Mouse (Mus musculus) brain, adult 10 weeks (tissue): Measurements from ENCODE around the gene Zfp839. TPM values are rescaled to one million over a fixed set of nuclear protein-coding genes. Genes with fewer than 3 reads are reported as not detected.

Source experiments
- polyA plus RNA-seq: library from polyadenylated mRNA; stranded (reverse); fragments of 350-450 nt; fragmentation: Illumina TruSeq; extraction: RNeasy Lipid Tissue Mini Kit (QIAGEN cat#74804); gene quantifications from one replicate; pipeline ENCODE4 v1.2.3, GENCODE M21; 2015; ENCODE audit warnings: low read depth, low replicate concordance

Zfp839 gene
- polyA plus RNA-seq: 6.4 TPM

DNA sequence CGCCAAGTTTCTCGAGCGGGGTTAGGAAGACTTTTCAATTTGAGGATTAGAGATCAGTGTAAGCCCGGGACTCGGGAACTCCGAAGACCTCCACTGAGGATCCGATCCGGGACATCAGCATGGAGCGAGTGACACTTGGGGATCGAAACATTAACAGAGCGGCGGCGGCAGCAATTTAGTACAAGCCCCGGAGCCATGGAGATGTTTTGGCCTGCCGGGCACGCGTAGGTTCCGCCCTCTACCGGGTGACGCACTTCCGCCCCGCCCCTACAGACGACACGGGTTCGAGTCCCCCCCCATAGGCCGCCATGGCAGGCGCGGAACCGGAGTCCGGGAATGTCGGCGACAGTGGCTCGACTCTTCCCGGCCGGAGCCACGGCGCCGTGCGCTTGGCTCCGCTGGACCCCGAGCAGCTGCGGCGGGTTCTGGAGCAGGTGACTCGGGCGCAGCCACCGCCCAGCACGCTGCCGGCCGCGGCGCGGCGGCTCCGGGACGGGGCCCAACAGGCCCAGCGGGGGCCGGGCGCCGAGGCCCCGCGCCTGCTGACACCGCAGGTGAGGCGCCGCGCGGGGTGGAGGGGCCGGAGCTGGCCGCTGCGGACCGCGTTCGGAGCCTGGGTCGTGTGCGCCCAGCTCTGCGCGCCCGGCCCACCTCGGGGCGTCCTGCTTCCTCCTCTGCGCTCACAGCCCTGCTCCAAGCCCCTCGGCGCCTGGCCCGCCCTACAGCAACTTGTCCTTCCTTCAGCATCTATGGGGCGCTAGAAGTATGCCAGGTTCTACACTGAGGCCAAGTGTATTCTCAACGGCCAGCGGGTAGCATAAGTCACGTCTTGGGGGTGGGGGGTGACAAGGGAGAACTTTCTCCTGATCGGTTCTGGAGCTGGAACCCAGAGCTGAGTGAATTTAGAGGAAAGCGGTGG is at the start of gene Zfp839:
Zfp839 (plus strand) TSS at position 244 of the 919 bp plus-strand sequence.

DNA sequence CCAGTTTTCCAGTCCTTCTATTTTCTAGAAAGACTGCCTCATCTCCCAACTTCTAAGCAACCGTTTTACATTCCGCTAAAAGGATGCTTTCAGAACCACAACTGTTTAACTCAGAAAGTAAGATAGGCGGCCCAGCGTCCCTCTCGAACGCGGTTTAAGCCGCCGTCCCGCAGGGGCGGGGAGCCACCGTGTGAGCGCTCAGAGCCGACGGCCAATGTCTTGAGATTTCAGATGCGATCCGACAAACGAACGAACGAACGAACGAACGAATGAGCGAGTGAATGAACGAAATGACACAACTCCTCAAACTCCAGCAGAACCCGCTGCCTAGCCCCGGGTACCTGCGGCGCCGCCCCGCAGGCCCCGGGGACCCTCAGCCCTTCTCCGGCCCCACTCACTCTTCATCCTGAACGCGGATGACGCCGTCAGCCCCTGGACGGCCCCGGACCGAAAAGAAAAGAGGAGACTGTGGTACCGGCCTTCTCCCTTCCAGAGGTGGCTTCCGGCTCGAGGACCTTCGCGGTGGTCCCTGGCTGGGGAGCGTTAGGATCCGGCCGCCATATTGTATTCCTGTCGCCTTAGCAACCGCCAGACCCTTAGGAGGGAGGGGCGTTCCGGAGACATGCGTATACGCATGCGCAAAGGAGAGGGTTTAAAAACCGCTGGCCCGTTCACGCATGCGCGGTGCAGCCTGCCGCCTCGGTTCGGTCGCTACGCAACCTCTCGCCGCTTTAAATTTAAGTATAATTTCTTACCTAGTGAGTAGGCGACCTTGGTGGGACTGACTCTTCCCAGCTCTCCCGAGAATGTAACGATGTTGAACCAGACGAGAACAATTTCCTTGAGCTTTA is 9.5 kb upstream of the Zfp839 start, which contains the start of gene Mok:
Mok (minus strand) TSS at position 592 of the 851 bp plus-strand sequence.

DNA sequence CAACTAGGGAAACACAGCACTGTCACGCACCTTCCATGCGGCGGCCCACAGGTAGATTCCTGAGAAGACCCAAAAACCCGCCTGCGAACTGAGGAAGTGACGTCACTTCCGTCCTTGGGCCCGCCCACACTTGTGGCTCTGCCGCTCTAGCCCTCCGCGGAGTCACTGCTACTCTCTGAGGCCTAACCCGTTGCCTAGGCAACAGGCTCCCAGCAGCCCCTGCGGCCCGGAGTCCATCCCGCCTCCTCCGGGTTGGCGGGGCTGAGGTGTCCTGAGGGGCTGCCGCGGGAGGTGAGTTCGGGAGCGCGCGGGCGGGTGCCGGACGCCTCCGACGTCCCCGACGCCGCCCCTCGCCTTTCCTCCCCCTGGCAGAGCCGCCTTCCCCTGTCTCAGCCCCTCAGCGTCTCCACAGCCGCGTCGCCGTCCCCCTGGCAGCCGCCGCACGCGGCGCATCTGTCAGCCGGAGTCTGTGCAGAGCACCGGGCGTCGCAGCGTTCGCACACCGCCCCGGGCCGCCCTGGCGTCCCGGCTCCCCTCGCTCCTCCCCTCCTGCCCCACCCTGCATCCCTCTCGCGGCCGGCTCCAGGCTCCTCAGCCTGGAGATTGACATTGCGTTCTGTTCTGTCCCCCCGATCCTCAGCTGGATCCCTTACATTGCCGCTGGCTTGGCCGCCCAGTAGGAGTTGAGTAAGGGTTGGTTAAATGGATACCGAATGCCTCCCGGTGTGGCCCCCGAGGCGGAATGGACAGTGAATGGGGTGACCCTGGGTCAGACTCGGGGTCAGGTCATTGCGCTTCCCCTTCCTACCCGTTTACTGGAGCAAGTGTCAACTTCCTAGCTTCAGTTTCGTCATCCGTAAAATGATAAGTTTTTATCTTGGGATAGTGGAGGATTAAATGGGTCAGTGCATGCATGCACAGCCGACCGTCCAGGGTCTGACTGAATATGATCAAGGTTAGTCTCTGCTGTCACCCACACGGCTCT is 39.3 kb downstream of the Zfp839 start, which contains the start of the genes Cinp and Tecpr2:
Cinp (minus strand) TSS at position 110 of the 985 bp plus-strand sequence.
Tecpr2 (plus strand) TSS at position 229 of the 985 bp plus-strand sequence.

Other genes starting within 250 kb of the Zfp839 start
- 174 TPM for gene Dync1h1, start 248.8 kb upstream of the Zfp839 start, polyA plus RNA-seq
- not detected for gene 1700001K19Rik, start 167.6 kb upstream of the Zfp839 start, polyA plus RNA-seq
- gene Hsp90aa1, start 147.5 kb upstream of the Zfp839 start, polyA plus RNA-seq: 984 TPM
- gene Wdr20, start 112.3 kb upstream of the Zfp839 start, polyA plus RNA-seq: 29.1 TPM
- 10.5 TPM for gene Mok, start 9.3 kb upstream of the Zfp839 start, polyA plus RNA-seq
- gene Cinp, start 38.9 kb downstream of the Zfp839 start, polyA plus RNA-seq: 110 TPM
- gene Tecpr2, start 39.0 kb downstream of the Zfp839 start, polyA plus RNA-seq: 25.5 TPM
- 13.0 TPM for gene Ankrd9, start 128.8 kb downstream of the Zfp839 start, polyA plus RNA-seq
- 11.1 TPM for gene Rcor1, start 189.1 kb downstream of the Zfp839 start, polyA plus RNA-seq